Mouse (Mus musculus) intestine, postnatal 0 days (tissue): Measurements from ENCODE around the gene Ssna1. TPM values are rescaled to one million over a fixed set of nuclear protein-coding genes. Genes with fewer than 3 reads are reported as not detected.

ENCODE experiments used
- ATAC-seq: fragments of 200-750 bp; cut with Nextera tagmentation; 2 replicates; pipeline ENCODE4 v1.8.0; 2017; ENCODE audit warnings: mild to moderate bottlenecking, moderate TSS enrichment, moderate library complexity
- H3K27ac ChIP-seq: fragments of 300-500 bp; sonication (generic); 2 replicates; pipeline ENCODE4 v1.5.1; 2014; ENCODE audit warnings: mild to moderate bottlenecking, low read depth, low read length, moderate library complexity
- H3K27me3 ChIP-seq: fragments of 300-500 bp; sonication (generic); replicated peaks from 2 replicates; pipeline ENCODE4 v1.6.1; 2014; ENCODE audit warnings: low read length, mixed read lengths; ENCODE audit not compliant: control insufficient read depth, insufficient read depth
- H3K36me3 ChIP-seq: fragments of 300-500 bp; sonication (generic); 2 replicates; pipeline ENCODE4 v1.6.1; 2014; ENCODE audit warnings: mild to moderate bottlenecking, moderate library complexity; ENCODE audit not compliant: control insufficient read depth, insufficient read depth
- H3K4me1 ChIP-seq: fragments of 300-500 bp; sonication (generic); replicated peaks from 2 replicates; pipeline ENCODE4 v1.6.1; 2014; ENCODE audit warnings: antibody characterized with exemption, low read length, mixed read lengths; ENCODE audit not compliant: control insufficient read depth, insufficient read depth
- H3K4me2 ChIP-seq: fragments of 300-500 bp; sonication (generic); replicated peaks from 2 replicates; pipeline ENCODE4 v1.6.1; 2014; ENCODE audit warnings: low read depth, mild to moderate bottlenecking, moderate library complexity
- H3K4me3 ChIP-seq: fragments of 300-500 bp; sonication (generic); 2 replicates; pipeline ENCODE4 v1.5.1; 2014; ENCODE audit warnings: low read depth, low read length
- H3K9ac ChIP-seq: fragments of 300-500 bp; sonication (generic); 2 replicates; pipeline ENCODE4 v1.6.1; 2014; ENCODE audit warnings: mild to moderate bottlenecking, low read depth, low read length
- H3K9me3 ChIP-seq: fragments of 300-500 bp; sonication (generic); 2 replicates; pipeline ENCODE4 v1.6.1; 2016; ENCODE audit warnings: mixed run types; ENCODE audit not compliant: control insufficient read depth
- CTCF ChIP-seq: sonication (generic); IDR thresholded peaks from 2 replicates; pipeline ENCODE4 v1.5.1; 2016; ENCODE audit warnings: low read depth, mild to moderate bottlenecking, control low read depth, antibody characterized with exemption, moderate library complexity
- WGBS: fragments of 180-500 bp; shearing (Covaris S2); extraction: QIAGEN DNeasy Blood & Tissue Kit; methylation state at CpG from one replicate; pipeline ENCODE4 v1.1.7; 2014; 5-methylcytosine and 5-hydroxymethylcytosine counted together
- polyA plus RNA-seq: library from polyadenylated mRNA; unstranded; fragments of >200 nt; fragmentation: Nextera tagmentation; extraction: Ambion mirVana; gene quantifications from 2 replicates; pipeline ENCODE4 v1.2.1, GENCODE M21; 2015

Gene Ssna1
- polyA plus RNA-seq, 1 experiment from 2014 or later, result 108 TPM

- WGBS, result 26% methylated on average over 7 of the region's 7 CpGs
- no peaks in the 10 kb centered on the region for H3K9me3 ChIP-seq
- H3K9ac ChIP-seq, result peak overlapping the region; percentile 31; the same call in 1 of the 2 replicates
- peak; percentile 83 for ATAC-seq
- TF ChIP-seq CTCF, result no peak
- peaks cover 31% of the 10 kb centered on the region for H3K36me3 ChIP-seq
- H3K4me1 ChIP-seq, result peaks cover 19% of the 10 kb centered on the region; the same call in 1 of the 2 replicates
- peaks cover 32% of the 10 kb centered on the region for H3K27me3 ChIP-seq
- peak overlapping the region; percentile 37 for H3K4me2 ChIP-seq
- H3K4me3 ChIP-seq, result no peak overlapping the region
- peak overlapping the region; percentile 90 for H3K27ac ChIP-seq
Observed at GRCm38 (mm10) chr2:25286837-25287636, 14.8 kb upstream of the Ssna1 start.

DNA sequence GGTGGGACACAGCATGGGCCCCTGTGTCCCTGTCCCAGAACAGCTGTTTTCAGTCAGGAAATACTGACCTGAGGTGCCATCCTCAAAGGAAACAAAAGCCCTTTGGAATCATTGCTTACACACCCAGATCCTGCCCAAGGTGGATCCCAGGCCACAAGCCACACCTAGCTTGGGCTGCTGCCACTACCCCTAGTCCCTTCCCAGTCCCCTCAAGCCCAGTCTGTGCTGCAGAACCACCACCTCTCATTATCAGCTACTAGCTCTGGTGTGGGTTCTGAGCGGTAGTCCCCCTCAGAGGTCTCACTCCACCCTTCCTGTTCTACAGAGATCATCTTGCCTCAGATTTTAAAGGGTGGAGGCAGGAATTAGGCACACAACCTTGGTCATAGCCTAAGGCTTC is 14.1 kb upstream of the Ssna1 start:
- TF ChIP-seq CTCF, result no peak
- Histone ChIP-seq H3K9me3 (no peaks in the 10 kb centered on the region), H3K27ac (peak overlapping the region; percentile 90), H3K27me3 (peaks cover 25% of the 10 kb centered on the region), H3K4me1 (peaks cover 19% of the 10 kb centered on the region; the same call in 1 of the 2 replicates), H3K36me3 (peaks cover 35% of the 10 kb centered on the region), H3K4me2 (peak overlapping the region; percentile 37), H3K4me3 (no peak overlapping the region), H3K9ac (peak overlapping the region; percentile 31)
- 32% methylated on average over 1 of the region's 1 CpGs for WGBS
- peak; percentile 64 for ATAC-seq

DNA sequence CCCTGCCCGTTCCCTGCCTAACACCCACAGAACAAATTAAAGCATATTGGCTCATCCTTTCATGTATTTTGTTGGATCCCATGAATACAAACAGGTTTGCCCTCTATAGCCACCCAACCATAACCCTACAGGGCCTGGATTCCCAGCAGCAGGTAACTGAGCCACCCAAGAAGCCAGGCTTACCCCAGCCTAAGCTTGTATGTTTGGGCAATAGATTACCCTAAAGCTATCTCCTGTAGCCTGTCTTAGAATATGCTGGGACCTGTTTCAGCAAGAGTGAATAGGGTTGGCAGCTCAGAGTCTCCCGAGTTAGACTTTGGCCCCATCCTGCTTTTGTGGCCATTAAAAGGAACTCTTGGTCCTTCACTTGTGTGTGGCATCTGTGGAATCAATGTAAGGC is 13.3 kb upstream of the Ssna1 start:
- 75% methylated on average over 2 of the region's 2 CpGs for WGBS
- peaks cover 19% of the 10 kb centered on the region; the same call in 1 of the 2 replicates for H3K4me1 ChIP-seq
- peak overlapping the region; percentile 90 for H3K27ac ChIP-seq

GRCm38 (mm10) chr2:25278928-25279882 is 7.0 kb upstream of the Ssna1 start:
- WGBS, result 59% methylated on average over 13 of the region's 13 CpGs
- Histone ChIP-seq H3K4me1 (no peaks in the 10 kb centered on the region), H3K4me3 (no peak overlapping the region), H3K36me3 (peaks cover 84% of the 10 kb centered on the region), H3K27ac (no peak overlapping the region), H3K9ac (no peak overlapping the region), H3K9me3 (no peaks in the 10 kb centered on the region), H3K27me3 (no peaks in the 10 kb centered on the region), H3K4me2 (no peak overlapping the region)
- ATAC-seq, result peak; percentile 54
- TF ChIP-seq CTCF, result peak; percentile 93

More for the DNA sequence above, 13.3 kb upstream of the Ssna1 start:
- 0 out of 2 replicates have a peak overlapping the region, but pooled peaks have one; percentile 37 for H3K4me2 ChIP-seq
- H3K9me3 ChIP-seq, result no peaks in the 10 kb centered on the region
- ATAC-seq, result peak; percentile 46
- H3K4me3 ChIP-seq, result no peak overlapping the region
- 0 out of 2 replicates have a peak overlapping the region, but pooled peaks have one; percentile 11 for H3K9ac ChIP-seq
- peaks cover 43% of the 10 kb centered on the region for H3K36me3 ChIP-seq
- TF ChIP-seq CTCF, result no peak
- H3K27me3 ChIP-seq, result peaks cover 18% of the 10 kb centered on the region

- Histone ChIP-seq H3K36me3 (peaks cover 69% of the 10 kb centered on the region), H3K27me3 (no peaks in the 10 kb centered on the region), H3K4me1 (peaks cover 14% of the 10 kb centered on the region), H3K4me3 (peak overlapping the region; percentile 86), H3K9me3 (no peaks in the 10 kb centered on the region), H3K9ac (peak overlapping the region; percentile 73), H3K27ac (no peak overlapping the region), H3K4me2 (peak overlapping the region; percentile 91)
- WGBS, result 25% methylated on average over 16 of the region's 16 CpGs
- no peak for ATAC-seq
- TF ChIP-seq CTCF, result no peak
Observed at GRCm38 (mm10) chr2:25273010-25273409, 772 bp upstream of the Ssna1 start.

DNA sequence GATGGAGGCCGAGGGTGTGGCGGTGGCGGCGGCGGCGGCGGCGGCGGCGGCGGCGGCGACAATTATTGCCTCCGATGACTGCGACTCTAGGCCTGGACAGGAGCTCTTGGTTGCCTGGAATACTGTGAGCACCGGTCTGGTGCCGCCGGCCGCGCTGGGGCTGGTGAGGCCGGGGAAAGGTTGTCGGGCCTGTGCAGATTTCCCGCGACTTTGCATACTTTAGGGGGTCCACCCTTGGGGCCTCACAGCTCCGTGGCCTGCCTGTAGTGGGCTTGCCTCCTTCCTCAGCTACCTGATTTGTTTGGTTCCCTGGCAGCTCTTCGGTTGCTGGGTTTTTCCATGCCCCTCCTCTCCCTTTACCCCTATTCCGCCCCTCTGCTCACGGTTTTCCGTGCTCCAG is 277 bp upstream of the Ssna1 start:
- WGBS, result 0% methylated on average over 29 of the region's 29 CpGs
- H3K4me2 ChIP-seq, result peak overlapping the region; percentile 91
- no peak for TF ChIP-seq CTCF
- peak overlapping the region; percentile 73 for H3K9ac ChIP-seq
- peak overlapping the region; percentile 86 for H3K4me3 ChIP-seq
- H3K9me3 ChIP-seq, result no peaks in the 10 kb centered on the region
- peak overlapping the region; percentile 82 for H3K27ac ChIP-seq
- H3K36me3 ChIP-seq, result peaks cover 65% of the 10 kb centered on the region
- peak; percentile 39 for ATAC-seq
- H3K27me3 ChIP-seq, result no peaks in the 10 kb centered on the region
- H3K4me1 ChIP-seq, result peaks cover 14% of the 10 kb centered on the region
